Mouse (Mus musculus) telencephalon, adult 2 months (tissue): Measurements from ENCODE around the gene Sel1l3.

ENCODE experiments used
- DNase-seq: peaks from one replicate; pipeline ENCODE4 v3.0.0-alpha.2; 2011; ENCODE audit warnings: low read depth, low spot score

Sel1l3 gene

GRCm38 (mm10) chr5:53212782-53213710, 681 bp downstream of the Sel1l3 start:
- no peak for DNase-seq

GRCm38 (mm10) chr5:53212087-53212781, 1.5 kb downstream of the Sel1l3 start:
- DNase-seq: no peak

GRCm38 (mm10) chr5:53211241-53211640, 2.5 kb downstream of the Sel1l3 start:
- DNase-seq: no peak

- DNase-seq: no peak
Observed at GRCm38 (mm10) chr5:53210481-53210880, 3.2 kb downstream of the Sel1l3 start.

- DNase-seq: no peak
Observed at GRCm38 (mm10) chr5:53209773-53210172, 4.0 kb downstream of the Sel1l3 start.

GRCm38 (mm10) chr5:53208731-53209130, 5.0 kb downstream of the Sel1l3 start:
- no peak for DNase-seq

- no peak for DNase-seq
Observed at GRCm38 (mm10) chr5:53206575-53206974, 7.2 kb downstream of the Sel1l3 start.

- DNase-seq: no peak
Observed at GRCm38 (mm10) chr5:53202748-53203147, 11.0 kb downstream of the Sel1l3 start.

- no peak for DNase-seq
Observed at GRCm38 (mm10) chr5:53200825-53201224, 12.9 kb downstream of the Sel1l3 start.

GRCm38 (mm10) chr5:53198408-53198807, 15.3 kb downstream of the Sel1l3 start:
- DNase-seq: no peak

- no peak for DNase-seq
Observed at GRCm38 (mm10) chr5:53196387-53197088, 17.2 kb downstream of the Sel1l3 start.

- DNase-seq: no peak
Observed at GRCm38 (mm10) chr5:53194841-53195240, 18.9 kb downstream of the Sel1l3 start.

- DNase-seq: no peak
Observed at GRCm38 (mm10) chr5:53194421-53194820, 19.3 kb downstream of the Sel1l3 start.

- no peak for DNase-seq
Observed at GRCm38 (mm10) chr5:53193092-53194030, 20.4 kb downstream of the Sel1l3 start.

GRCm38 (mm10) chr5:53188608-53189007, 25.1 kb downstream of the Sel1l3 start:
- no peak for DNase-seq

GRCm38 (mm10) chr5:53187245-53187644, 26.5 kb downstream of the Sel1l3 start:
- peak; percentile 75 for DNase-seq

GRCm38 (mm10) chr5:53185803-53186202, 27.9 kb downstream of the Sel1l3 start:
- DNase-seq: no peak

- DNase-seq: no peak
Observed at GRCm38 (mm10) chr5:53179965-53180364, 33.8 kb downstream of the Sel1l3 start.

- no peak for DNase-seq
Observed at GRCm38 (mm10) chr5:53176703-53177102, 37.0 kb downstream of the Sel1l3 start.

GRCm38 (mm10) chr5:53176075-53176474, 37.7 kb downstream of the Sel1l3 start:
- DNase-seq: no peak

- DNase-seq: no peak
Observed at GRCm38 (mm10) chr5:53175195-53175594, 38.5 kb downstream of the Sel1l3 start.
